Mouse (Mus musculus) lung, postnatal 10 days (tissue): ENCODE data around the gene Bcl9l.

Experiments used
- DNase-seq: peaks from one replicate; pipeline ENCODE4 v3.0.0; 2021

Bcl9l gene

GRCm38 (mm10) chr9:44513610-44514009 lies 31.0 kb downstream of the Bcl9l start:
- DNase-seq: no peak

DNA sequence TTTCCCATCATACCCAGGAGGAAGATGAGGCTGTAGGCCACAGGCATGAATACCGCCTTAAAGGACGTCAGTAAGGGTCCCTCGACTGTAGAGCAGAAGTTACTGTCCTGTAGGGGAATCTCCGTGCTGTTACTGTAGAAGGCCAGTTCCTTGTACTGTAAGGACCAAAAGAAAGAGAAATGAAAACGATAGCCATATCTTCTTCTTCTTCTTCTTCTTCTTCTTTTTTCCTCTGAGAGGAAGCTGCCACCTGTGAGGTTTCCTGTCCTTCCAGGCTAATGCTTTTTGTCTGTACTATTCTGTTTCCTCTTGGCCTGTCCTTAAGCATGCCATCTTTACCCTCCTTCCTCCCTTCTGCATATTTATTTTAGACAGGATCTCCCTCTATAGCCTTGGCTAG lies 31.5 kb downstream of the Bcl9l start:
- no peak for DNase-seq

DNA sequence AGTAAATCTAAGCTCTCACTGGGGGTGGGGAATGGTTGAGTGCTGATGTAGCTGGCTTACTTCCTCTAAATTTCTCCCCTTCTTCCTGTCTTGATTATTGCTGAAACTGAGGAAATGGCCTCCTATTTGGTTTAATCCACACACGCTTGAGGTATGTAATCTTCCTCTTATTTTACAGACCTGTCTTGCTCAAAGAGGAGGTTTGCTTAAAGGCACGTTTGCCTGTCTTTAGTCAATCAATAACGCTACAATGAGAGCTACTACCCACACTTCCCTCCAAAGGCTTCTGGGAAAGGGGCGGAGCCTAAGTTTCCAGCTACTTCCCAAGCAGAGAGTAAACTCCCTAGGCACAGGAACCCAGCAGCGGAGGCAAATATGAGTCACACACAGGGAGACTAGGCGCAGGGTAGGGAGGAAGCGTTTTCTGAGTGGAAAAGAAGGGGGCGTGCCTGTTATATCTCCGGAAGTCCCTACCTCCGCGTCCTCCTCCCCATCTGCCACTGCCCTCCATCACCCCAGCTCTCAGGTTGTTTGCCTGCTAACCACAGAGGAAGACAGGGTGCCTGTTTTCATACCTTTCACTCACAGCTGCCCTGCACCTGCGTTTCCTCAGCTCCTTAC lies 32.6 kb downstream of the Bcl9l start:
- peak; percentile 84 for DNase-seq

DNA sequence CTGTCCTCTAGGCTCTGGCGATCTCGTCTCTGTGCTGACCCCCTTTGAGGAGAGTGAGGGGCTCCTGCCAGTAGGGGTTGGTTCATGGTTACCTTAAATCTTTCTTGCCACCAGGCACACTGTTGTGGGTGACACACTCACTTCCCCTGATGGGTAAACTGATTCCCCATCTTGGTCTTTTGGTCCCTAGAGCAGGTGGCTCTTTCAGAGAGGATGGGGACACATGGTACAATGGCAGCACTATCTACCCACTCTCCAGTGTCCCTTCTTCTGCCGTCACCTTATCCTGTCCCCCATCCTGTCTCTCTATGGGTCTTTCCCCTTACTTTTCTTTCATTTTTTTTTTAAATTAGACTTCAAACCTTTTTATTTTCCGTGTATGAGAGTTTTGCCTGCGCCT lies 33.3 kb downstream of the Bcl9l start:
- no peak for DNase-seq

DNA sequence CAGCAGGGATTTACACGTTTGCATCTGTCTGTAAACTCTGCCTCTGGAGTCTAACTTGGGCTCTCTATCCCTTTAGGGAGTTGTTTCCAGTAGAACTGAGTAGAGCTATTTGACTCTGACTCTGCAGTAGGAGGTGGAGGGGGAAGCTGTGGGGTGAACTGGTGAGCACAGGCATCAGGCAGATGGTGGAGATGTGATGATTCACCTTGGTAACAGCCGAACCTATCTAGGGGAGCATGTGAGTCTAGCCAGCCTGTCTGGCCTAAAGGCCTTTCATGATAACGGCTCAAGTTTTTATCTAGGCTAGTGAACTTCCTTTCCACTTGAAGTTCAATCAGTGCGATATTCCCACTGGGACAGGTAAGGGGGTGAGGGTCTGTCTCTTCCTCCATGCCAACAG lies 34.7 kb downstream of the Bcl9l start:
- no peak for DNase-seq

DNA sequence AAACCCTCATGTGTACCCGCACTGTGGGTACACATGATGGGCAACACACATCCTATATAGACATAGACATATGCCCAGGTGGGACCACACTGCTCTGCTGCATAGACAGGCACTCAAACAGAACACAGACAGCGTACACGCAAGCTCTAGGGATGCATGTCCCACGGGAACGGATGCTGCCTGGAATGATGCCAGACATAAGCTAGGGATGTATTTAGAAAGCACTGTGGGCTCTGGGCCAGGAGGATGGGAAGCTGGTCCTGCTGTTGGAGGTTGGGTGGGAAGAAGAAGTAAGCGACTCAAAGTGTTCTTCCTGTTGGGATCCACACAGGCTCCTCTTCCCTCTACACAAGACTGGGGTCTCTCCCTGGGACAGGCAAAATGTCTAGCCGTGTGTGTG lies 35.4 kb downstream of the Bcl9l start:
- DNase-seq: peak; percentile 64

DNA sequence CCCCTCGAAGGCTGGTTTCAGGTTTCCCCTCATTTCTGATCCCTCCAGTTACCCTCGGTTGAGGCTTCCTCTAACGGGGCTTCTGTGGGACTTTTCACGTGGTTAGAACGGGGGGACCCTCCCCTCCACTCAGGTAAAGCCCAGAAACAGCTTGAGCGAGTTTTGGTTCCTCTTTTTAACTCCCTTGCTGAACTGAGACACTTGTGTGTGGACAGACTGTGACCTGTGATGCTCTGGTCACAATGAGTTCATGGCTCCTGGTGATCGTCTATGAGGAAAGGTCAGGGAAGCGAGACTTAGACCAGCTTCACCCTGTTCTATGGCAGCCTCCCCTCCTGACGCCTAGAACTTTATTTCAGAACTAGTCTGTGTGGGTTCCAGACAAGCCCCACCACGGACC lies 39.3 kb downstream of the Bcl9l start:
- DNase-seq: no peak

DNA sequence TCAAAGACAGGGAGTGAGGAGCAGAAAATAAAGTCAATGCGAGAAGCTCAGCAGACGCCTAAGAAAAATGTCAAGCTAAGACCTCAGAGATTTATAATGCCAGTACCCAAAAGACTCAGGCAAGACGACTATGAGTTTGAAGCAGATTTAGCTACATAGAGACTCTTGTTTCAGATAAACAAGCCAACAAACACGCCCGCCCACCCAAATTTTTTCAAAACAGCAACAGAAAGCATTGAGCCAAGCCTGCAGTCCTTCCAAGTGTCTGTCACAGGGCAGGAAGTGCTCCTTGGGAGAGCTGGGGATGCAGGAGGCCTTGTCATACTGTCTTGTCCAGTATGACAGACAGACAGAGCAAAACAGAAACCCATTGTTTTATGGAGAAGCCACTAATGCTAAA lies 41.1 kb downstream of the Bcl9l start:
- DNase-seq: peak; percentile 50

GRCm38 (mm10) chr9:44524235-44524826 lies 41.7 kb downstream of the Bcl9l start:
- DNase-seq: no peak

DNA sequence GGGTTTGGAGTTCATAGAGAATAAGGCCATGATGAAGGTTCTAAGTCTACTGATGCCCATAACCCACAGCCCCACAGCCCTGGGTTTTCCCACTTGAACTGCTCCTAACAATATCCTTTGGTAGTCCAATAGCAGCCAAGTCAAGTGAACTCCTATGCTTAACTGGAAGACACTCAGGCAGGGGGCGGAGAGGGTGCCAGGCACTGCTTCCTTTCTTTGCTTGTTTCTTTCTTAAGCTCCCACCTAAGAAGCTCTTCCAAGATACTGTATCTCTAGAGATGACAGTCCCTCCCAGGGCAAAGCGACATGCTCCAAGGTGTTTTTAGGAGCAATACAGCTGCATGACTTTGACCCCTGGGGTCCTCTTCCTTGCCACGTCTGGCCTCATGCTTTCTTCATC lies 42.4 kb downstream of the Bcl9l start:
- no peak for DNase-seq

DNA sequence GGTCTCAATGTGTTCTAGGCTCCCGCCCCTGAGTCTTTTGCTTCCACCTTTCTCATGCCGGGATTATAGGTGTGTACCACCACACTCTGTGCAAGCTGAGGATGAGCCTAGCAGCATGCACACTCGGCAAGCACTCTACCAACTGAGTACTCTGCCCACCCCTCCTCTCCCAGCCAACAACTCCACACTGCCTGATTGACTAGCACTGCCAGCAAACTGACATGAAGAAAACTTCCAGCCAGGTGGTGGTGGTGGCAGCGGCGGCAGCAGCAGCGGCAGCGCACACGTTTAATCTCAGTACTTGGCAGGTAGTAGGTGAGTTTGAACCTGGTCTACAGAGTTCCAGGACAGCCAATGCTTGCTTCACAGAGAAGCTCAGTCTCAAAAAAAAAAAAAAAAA lies 43.0 kb downstream of the Bcl9l start:
- DNase-seq: no peak

DNA sequence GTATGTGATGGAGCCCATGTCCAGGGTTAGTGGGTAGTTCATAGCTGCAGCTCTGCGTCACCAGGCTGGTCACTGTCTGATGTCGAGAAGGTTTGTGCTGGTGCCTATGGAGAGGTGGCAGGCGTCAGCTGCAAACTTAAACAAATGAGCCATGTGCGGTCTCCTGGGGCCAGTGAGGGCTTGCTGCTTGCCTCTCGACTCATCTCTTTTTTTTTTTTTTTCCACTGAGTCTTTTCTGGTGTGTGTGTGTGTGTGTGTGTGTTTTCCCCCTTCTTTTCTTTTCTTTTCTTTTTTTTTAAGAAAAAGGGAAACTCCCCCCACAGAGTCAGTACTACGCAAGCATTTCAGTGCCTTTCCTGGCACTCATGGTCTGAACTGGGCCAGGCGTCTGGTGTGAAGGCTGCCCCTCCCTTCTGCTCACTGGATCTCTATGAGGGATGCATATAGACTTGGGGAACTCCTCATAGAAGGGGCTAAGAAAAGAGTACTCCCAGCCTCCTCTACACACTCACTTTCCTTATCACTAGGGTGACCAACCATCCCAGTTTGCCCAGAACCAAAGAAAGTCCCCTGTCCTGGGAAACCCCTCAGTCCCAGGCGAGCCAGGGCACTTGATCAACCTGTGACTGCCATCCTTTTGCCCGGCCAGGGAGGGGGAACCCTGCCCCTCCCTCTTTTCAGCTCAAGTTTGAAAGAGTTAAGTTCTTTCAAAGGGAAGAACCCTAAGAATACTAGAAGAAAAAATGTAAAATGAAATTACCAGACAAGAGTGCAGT lies 43.9 kb downstream of the Bcl9l start:
- DNase-seq: no peak

DNA sequence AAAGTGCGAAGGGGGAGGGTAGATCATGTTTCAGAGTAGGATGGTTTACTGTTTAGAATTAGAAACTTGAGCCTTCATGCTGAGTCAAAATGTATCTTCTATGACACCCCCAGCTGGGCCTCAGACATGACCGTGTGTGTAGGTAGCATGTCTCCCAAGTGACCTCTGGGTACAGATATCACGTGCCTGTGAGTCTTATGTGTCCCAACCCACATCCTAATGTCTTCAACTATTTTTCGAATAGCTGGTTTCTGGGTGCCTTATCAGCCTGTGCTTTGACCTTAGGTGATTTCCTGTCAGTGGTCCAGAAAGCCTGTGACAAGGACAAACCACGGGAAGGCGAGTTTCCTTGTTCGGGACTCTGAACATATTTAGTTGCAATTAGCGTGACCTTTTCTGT lies 45.7 kb downstream of the Bcl9l start:
- DNase-seq: no peak

DNA sequence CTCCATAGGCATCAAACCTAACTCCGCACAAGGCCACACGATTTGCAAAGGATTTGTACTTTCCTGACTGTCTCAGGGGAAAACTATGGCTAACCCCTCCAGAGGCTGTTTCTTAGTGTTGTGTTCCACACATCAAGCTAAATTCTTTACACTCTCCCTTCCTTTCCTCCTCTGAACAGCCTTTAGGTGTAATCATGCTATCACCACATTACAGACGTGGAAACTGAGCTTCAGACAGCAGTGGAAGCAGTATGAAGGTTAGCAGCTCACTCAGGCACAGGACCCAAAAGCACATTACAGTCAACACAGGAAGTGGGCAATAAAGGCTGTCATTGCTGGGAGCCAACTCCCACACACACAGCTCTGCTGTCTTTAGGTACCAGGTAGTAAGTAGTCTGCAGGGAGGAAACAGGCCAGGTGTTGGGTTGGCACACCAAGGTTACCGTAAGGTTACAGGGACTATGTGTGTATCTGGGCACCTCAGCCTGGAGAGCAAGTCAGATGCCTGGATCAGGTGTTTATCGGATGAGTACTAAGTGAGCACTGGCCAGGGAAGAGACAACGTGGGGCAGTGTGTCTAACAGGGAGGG lies 50.5 kb downstream of the Bcl9l start:
- no peak for DNase-seq

- no peak for DNase-seq
These were observed 55.1 kb downstream of the Bcl9l start for GRCm38 (mm10) chr9:44537625-44538301.

GRCm38 (mm10) chr9:44539816-44540421 lies 57.3 kb downstream of the Bcl9l start:
- no peak for DNase-seq

DNA sequence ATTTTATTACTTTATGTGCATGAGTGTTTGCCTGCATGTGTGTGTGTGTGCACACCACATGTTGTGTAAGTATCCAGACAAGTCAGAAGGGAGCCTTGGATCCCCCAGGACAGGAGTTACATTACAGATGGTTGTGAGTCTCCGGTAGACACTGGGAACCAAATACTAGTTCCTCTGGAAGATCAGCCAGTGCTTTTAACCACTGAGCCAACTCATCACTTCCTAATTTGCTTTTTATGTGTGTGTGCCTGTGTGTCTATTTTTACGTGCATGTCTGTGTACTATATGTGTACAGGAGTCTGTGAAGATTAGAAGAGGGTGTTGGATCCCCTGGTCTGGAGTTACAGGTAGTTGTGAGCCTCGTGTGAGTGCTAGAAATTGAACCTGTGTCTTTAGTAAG lies 58.1 kb downstream of the Bcl9l start:
- DNase-seq: no peak

DNA sequence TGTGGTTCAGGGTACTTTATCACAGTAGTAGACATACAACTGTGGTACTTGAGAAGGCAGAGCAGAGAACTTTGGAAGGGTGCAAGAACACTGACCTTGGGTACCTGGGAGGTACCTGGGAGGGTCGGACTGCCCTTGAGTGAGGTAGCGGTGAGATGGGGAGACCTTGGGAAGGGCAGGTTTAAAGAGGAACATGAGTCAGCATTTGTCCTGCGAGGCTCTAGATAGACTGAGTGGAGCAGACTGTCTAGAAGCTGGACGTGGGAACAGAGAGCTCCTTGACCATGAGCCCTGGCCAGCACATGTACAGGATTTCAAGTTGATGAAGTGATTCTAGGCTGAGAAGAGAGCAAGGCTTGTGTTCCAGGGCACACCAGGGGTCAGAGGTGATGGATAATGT lies 59.7 kb downstream of the Bcl9l start:
- DNase-seq: no peak

DNA sequence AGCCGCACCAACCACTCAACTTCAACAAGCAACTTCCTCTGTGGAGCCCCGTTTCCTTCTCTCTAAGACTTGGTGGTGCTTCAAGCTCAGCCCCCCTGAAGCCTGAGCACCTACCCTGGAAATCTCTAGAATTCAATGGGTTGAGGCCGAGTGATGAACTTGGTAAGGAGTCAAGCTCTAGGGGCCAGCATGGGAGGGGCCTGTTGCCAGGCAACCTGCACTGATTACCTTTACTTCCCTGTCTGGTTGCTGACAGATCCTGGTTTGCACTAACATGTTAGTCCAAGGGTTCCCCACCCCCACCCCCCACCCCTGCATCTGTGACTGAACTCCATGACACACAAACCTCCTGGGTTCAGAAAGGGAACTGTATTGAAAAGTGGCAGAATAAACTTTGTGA lies 62.4 kb downstream of the Bcl9l start:
- DNase-seq: no peak

DNA sequence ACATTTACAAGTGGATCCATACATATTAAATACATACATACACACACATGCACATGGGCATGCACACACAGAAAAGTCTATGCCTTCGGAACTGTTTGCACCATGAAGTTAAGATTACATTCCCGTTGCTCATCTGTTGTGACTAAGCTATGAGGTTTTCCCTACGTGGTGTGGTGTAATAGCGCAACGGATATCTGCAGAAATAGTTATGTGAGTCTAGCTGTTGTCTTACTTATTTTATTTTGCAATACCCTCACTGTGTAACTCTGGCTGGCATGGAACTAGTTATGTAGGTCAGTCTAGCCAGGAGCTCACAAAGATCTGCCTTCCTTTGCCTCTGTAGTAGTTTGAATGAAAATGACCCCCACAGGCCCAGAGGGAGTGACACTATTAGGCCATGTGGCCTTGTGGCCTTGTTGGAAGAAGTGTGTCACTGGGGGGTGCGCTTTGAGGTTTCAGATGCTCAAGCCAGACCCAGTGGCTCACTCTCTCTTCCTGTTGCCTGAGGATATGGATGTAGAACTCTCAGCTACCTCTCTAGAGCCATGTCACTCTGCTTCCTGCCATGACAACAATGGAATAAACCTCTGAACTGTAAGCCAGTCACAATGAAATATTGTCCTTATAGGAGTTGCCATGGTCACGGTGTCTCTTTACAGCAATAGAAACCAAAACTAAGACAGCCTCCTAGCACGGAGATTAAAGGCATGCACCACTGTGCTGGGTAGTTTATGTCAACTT lies 66.0 kb downstream of the Bcl9l start:
- DNase-seq: no peak

- DNase-seq: no peak
These were observed 68.5 kb downstream of the Bcl9l start for GRCm38 (mm10) chr9:44551138-44551537.

DNA sequence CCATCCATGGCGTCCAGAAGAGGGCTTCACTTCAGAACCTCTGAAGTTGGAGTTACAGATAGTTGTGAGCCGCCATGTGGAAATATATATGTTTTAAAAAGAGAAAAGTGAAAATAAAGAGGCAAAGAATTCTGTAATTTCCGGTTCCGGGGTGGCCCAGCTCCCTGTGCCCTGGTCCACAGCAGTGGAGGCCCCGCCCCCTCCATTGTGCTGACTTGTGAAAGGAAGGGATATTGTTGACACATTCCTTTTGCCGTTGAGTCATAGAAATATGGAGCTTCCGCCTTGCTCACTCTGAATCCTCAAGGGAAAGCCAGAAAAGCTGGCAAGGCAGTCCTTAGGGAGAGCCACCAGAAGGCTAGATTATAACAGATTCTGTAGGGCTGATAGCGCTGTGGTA lies 69.5 kb downstream of the Bcl9l start:
- DNase-seq: peak; percentile 91
